Mouse (Mus musculus) lung, postnatal 0 days (tissue): Measurements from ENCODE around the gene Ctnnal1. TPM values are rescaled to one million over a fixed set of nuclear protein-coding genes. Genes with fewer than 3 reads are reported as not detected.

ENCODE experiments used
- ATAC-seq: fragments of 200-750 bp; cut with Nextera tagmentation; 2 replicates; pipeline ENCODE4 v1.8.0; 2017; ENCODE audit warnings: moderate library complexity
- DNase-seq: peaks from one replicate; pipeline ENCODE4 v3.0.0-alpha.2; 2016; ENCODE audit warnings: low spot score
- H3K27ac ChIP-seq: fragments of 300-500 bp; sonication (generic); 2 replicates; pipeline ENCODE4 v1.5.1; 2014; ENCODE audit warnings: antibody characterized with exemption, mild to moderate bottlenecking, low read length, mixed read lengths
- H3K27me3 ChIP-seq: fragments of 300-500 bp; sonication (generic); replicated peaks from 2 replicates; pipeline ENCODE4 v1.6.1; 2014; ENCODE audit warnings: low read length, mixed read lengths; ENCODE audit not compliant: insufficient read depth
- H3K36me3 ChIP-seq: fragments of 300-500 bp; sonication (generic); 2 replicates; pipeline ENCODE4 v1.6.1; 2014; ENCODE audit warnings: low read length, mixed read lengths; ENCODE audit not compliant: insufficient read depth
- H3K4me1 ChIP-seq: fragments of 300-500 bp; sonication (generic); 2 replicates; pipeline ENCODE4 v1.6.1; 2014; ENCODE audit warnings: antibody characterized with exemption, low read depth, low read length, mixed read lengths; ENCODE audit not compliant: insufficient read depth
- H3K4me2 ChIP-seq: fragments of 300-500 bp; sonication (generic); replicated peaks from 2 replicates; pipeline ENCODE4 v1.6.1; 2014; ENCODE audit warnings: low read depth, mild to moderate bottlenecking, low read length, moderate library complexity, mixed read lengths
- H3K4me3 ChIP-seq: fragments of 300-500 bp; sonication (generic); 2 replicates; pipeline ENCODE4 v1.5.1; 2014; ENCODE audit warnings: low read depth, low read length
- H3K9ac ChIP-seq: fragments of 300-500 bp; sonication (generic); replicated peaks from 2 replicates; pipeline ENCODE4 v1.6.1; 2014; ENCODE audit warnings: low read depth, mild to moderate bottlenecking
- H3K9me3 ChIP-seq: fragments of 300-500 bp; sonication (generic); 2 replicates; pipeline ENCODE4 v1.6.1; 2016; ENCODE audit warnings: low read length, mixed read lengths
- CTCF ChIP-seq: IDR thresholded peaks from 2 replicates; pipeline ENCODE4 v1.5.1; 2016; ENCODE audit warnings: antibody characterized with exemption, mild to moderate bottlenecking
- EP300 ChIP-seq: IDR thresholded peaks from 2 replicates; pipeline ENCODE4 v1.6.1; 2016; ENCODE audit warnings: antibody characterized with exemption, mild to moderate bottlenecking, control low read depth
- WGBS: fragments of 180-500 bp; shearing (Covaris S2); extraction: QIAGEN DNeasy Blood & Tissue Kit; methylation state at CpG from one replicate; pipeline ENCODE4 v1.1.7; 2014; 5-methylcytosine and 5-hydroxymethylcytosine counted together
- polyA plus RNA-seq: library from polyadenylated mRNA; unstranded; fragments of >200 nt; fragmentation: Nextera tagmentation; extraction: Ambion mirVana; gene quantifications from 2 replicates; pipeline ENCODE4 v1.2.1, GENCODE M21; 2015

Gene Ctnnal1
- polyA plus RNA-seq, 1 experiment from 2014 or later: 16.1 TPM

- no peak overlapping the region for H3K4me2 ChIP-seq
- 93% methylated on average over 3 of the region's 3 CpGs for WGBS
- no peaks in the 10 kb centered on the region for H3K4me1 ChIP-seq
- no peaks in the 10 kb centered on the region for H3K9me3 ChIP-seq
- no peak for ATAC-seq
- H3K4me3 ChIP-seq: no peak overlapping the region
- no peaks in the 10 kb centered on the region for H3K27me3 ChIP-seq
- DNase-seq: no peak
- H3K9ac ChIP-seq: no peak overlapping the region
- peaks cover 54% of the 10 kb centered on the region for H3K36me3 ChIP-seq
- TF ChIP-seq CTCF: no peak
- TF ChIP-seq EP300: no peak
- no peak overlapping the region for H3K27ac ChIP-seq
Observed at GRCm38 (mm10) chr4:56906926-56907325, 41.9 kb upstream of the Ctnnal1 start.

DNA sequence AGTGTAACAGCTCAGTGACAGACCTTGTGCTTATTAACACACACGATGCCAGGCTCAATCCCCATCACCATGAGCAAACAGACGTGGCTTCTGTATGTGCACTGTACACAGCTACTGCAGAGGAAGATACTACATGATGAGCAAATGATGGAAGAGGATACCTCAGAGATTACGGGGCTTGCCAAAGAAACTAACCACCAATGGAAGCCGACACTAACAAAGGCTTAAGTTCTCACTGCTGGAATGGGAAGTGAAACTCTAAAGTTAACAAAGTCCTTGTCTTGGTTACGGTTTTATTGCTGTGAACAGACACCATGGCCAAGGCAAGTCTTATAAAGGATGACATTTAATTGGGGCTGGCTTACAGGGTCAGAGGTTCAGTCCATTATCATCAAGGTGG is 40.5 kb upstream of the Ctnnal1 start:
- Histone ChIP-seq H3K9ac (no peak overlapping the region), H3K9me3 (no peaks in the 10 kb centered on the region), H3K27me3 (no peaks in the 10 kb centered on the region), H3K4me3 (no peak overlapping the region), H3K27ac (no peak overlapping the region), H3K4me1 (no peaks in the 10 kb centered on the region), H3K36me3 (peaks cover 45% of the 10 kb centered on the region), H3K4me2 (no peak overlapping the region)
- WGBS: 85% methylated on average over 5 of the region's 5 CpGs
- DNase-seq (no peak), ATAC-seq (no peak)
- TF ChIP-seq CTCF (no peak), EP300 (no peak)

GRCm38 (mm10) chr4:56901671-56902070 is 36.7 kb upstream of the Ctnnal1 start:
- H3K27ac ChIP-seq: no peak overlapping the region
- no peak overlapping the region for H3K4me2 ChIP-seq
- H3K9me3 ChIP-seq: no peaks in the 10 kb centered on the region
- 95% methylated on average over 2 of the region's 2 CpGs for WGBS
- DNase-seq: no peak
- no peaks in the 10 kb centered on the region for H3K4me1 ChIP-seq
- TF ChIP-seq CTCF (peak; percentile 52), EP300 (no peak)
- H3K36me3 ChIP-seq: peaks cover 49% of the 10 kb centered on the region; the same call in 1 of the 2 replicates
- H3K9ac ChIP-seq: no peak overlapping the region
- H3K4me3 ChIP-seq: no peak overlapping the region
- H3K27me3 ChIP-seq: no peaks in the 10 kb centered on the region
- ATAC-seq: no peak

- Histone ChIP-seq H3K9ac (no peak overlapping the region), H3K4me2 (no peak overlapping the region), H3K36me3 (peaks cover 44% of the 10 kb centered on the region; the same call in 1 of the 2 replicates), H3K4me1 (no peaks in the 10 kb centered on the region), H3K4me3 (no peak overlapping the region), H3K9me3 (no peaks in the 10 kb centered on the region), H3K27me3 (no peaks in the 10 kb centered on the region), H3K27ac (no peak overlapping the region)
- TF ChIP-seq EP300 (no peak), CTCF (no peak)
- ATAC-seq (no peak), DNase-seq (no peak)
- WGBS: 93% methylated on average over 8 of the region's 8 CpGs
Observed at GRCm38 (mm10) chr4:56899216-56899615, 34.2 kb upstream of the Ctnnal1 start.

DNA sequence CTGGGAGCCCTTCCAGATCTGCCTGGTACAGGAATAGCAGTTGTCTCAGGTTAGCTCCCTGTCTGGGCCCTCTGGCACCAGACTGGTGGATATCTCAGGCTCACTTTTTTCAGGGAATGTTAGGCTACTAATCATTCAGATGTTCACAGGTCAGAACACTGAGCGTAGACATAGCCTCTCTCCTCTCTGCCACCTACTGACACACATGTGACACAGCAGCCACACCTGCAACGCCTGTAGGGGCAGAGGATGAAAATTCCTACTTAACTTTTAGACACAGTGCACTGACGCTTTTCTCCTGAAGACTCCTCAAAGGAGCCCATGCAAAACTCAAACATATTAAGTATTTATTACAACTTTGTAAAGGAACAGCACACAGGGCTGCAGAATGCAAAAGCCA is 32.5 kb upstream of the Ctnnal1 start:
- H3K27ac ChIP-seq: no peak overlapping the region
- TF ChIP-seq CTCF (peak; percentile 41), EP300 (no peak)
- H3K4me2 ChIP-seq: no peak overlapping the region
- no peak overlapping the region for H3K9ac ChIP-seq
- DNase-seq: no peak
- no peaks in the 10 kb centered on the region for H3K27me3 ChIP-seq
- no peak for ATAC-seq
- H3K4me3 ChIP-seq: no peak overlapping the region
- no peaks in the 10 kb centered on the region for H3K9me3 ChIP-seq
- no peaks in the 10 kb centered on the region for H3K4me1 ChIP-seq
- peaks cover 32% of the 10 kb centered on the region; the same call in 1 of the 2 replicates for H3K36me3 ChIP-seq
- WGBS: 69% methylated on average over 3 of the region's 3 CpGs

DNA sequence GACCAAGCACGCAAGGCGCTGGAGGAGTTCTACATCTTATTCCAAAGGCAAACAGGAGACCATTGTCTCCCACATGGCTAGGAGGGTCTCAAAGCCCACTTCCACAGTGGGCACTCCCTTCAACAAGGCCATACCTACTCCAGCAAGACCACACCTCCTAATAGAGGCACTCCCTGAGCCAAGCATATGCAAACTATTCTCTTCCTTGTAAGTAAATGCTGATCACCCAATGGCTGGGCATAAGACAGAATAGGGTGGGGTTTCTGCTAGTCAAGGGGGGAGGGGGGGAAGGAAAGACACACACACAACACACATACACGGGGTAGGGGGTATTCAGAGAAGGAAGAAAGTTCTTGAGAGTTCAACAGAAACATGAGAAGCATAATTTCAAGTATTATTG is 29.2 kb upstream of the Ctnnal1 start:
- H3K4me2 ChIP-seq: no peak overlapping the region
- H3K36me3 ChIP-seq: peaks cover 21% of the 10 kb centered on the region; the same call in 1 of the 2 replicates
- ATAC-seq (no peak), DNase-seq (no peak)
- no peaks in the 10 kb centered on the region for H3K4me1 ChIP-seq
- no peaks in the 10 kb centered on the region for H3K27me3 ChIP-seq
- no peak overlapping the region for H3K9ac ChIP-seq
- WGBS: 90% methylated on average over 3 of the region's 3 CpGs
- TF ChIP-seq EP300 (no peak), CTCF (no peak)
- H3K27ac ChIP-seq: no peak overlapping the region
- no peak overlapping the region for H3K4me3 ChIP-seq
- no peaks in the 10 kb centered on the region for H3K9me3 ChIP-seq

- Histone ChIP-seq H3K27me3 (no peaks in the 10 kb centered on the region), H3K4me1 (no peaks in the 10 kb centered on the region), H3K9ac (no peak overlapping the region), H3K27ac (no peak overlapping the region; the same call in 1 of the 2 replicates), H3K36me3 (peaks cover 16% of the 10 kb centered on the region; the same call in 1 of the 2 replicates), H3K4me2 (no peak overlapping the region), H3K9me3 (no peaks in the 10 kb centered on the region), H3K4me3 (no peak overlapping the region)
- ATAC-seq (no peak; the same call in 1 of the 2 replicates), DNase-seq (peak; percentile 25)
- no peak for TF ChIP-seq EP300
- TF ChIP-seq CTCF: no peak
- 68% methylated on average over 6 of the region's 6 CpGs for WGBS
Observed at GRCm38 (mm10) chr4:56892501-56893115, 27.6 kb upstream of the Ctnnal1 start.
